Mouse (Mus musculus) neural tube, embryonic 11.5 days (tissue): ENCODE measurements around the gene Mri1. TPM values are rescaled to one million over a fixed set of nuclear protein-coding genes. Genes with fewer than 3 reads are reported as not detected.

Experiments used
- ATAC-seq: fragments of 200-750 bp; cut with Nextera tagmentation; 2 replicates; pipeline ENCODE4 v1.8.0; 2017; ENCODE audit warnings: moderate number of reproducible peaks, mild to moderate bottlenecking, moderate TSS enrichment, moderate library complexity; ENCODE audit not compliant: insufficient read depth, low FRiP score, low TSS enrichment
- DNase-seq: peaks from one replicate; pipeline ENCODE4 v3.0.0-alpha.2; 2015; ENCODE audit warnings: low spot score
- H3K27ac ChIP-seq: fragments of 300-500 bp; sonication (generic); 2 replicates; pipeline ENCODE4 v1.5.1; 2014; ENCODE audit warnings: low read depth, mild to moderate bottlenecking, low read length
- H3K27me3 ChIP-seq: fragments of 300-500 bp; sonication (generic); 2 replicates; pipeline ENCODE4 v1.6.1; 2014; ENCODE audit warnings: mild to moderate bottlenecking, low read length, mixed read lengths; ENCODE audit not compliant: control insufficient read depth, insufficient read depth
- H3K36me3 ChIP-seq: fragments of 300-500 bp; sonication (generic); 2 replicates; pipeline ENCODE4 v1.6.1; 2014; ENCODE audit warnings: mild to moderate bottlenecking, low read length, moderate library complexity, mixed read lengths; ENCODE audit not compliant: control insufficient read depth, insufficient read depth
- H3K4me1 ChIP-seq: fragments of 300-500 bp; sonication (generic); 2 replicates; pipeline ENCODE4 v1.6.1; 2014; ENCODE audit warnings: low read length, mixed read lengths; ENCODE audit not compliant: control insufficient read depth, insufficient read depth
- H3K4me2 ChIP-seq: fragments of 300-500 bp; sonication (generic); 2 replicates; pipeline ENCODE4 v1.6.1; 2014; ENCODE audit warnings: low read depth, mild to moderate bottlenecking, moderate library complexity
- H3K4me3 ChIP-seq: fragments of 300-500 bp; sonication (generic); 2 replicates; pipeline ENCODE4 v1.5.1; 2014; ENCODE audit warnings: low read depth, low read length
- H3K9ac ChIP-seq: fragments of 300-500 bp; sonication (generic); 2 replicates; pipeline ENCODE4 v1.6.1; 2014; ENCODE audit warnings: mild to moderate bottlenecking, low read length
- H3K9me3 ChIP-seq: fragments of 300-500 bp; sonication (generic); 2 replicates; pipeline ENCODE4 v1.6.1; 2016; ENCODE audit warnings: low read length; ENCODE audit not compliant: control insufficient read depth
- WGBS: fragments of 180-500 bp; shearing (Covaris S2); extraction: QIAGEN DNeasy Blood & Tissue Kit; methylation state at CpG from one replicate; pipeline ENCODE4 v1.1.7; 2014; 5-methylcytosine and 5-hydroxymethylcytosine counted together
- polyA plus RNA-seq: library from polyadenylated mRNA; unstranded; fragments of >200 nt; fragmentation: Nextera tagmentation; extraction: Ambion mirVana; gene quantifications from 2 replicates; pipeline ENCODE4 v1.2.1, GENCODE M21; 2014

Mri1 gene
- polyA plus RNA-seq, 1 experiment from 2014 or later, result 50.7 TPM

DNA sequence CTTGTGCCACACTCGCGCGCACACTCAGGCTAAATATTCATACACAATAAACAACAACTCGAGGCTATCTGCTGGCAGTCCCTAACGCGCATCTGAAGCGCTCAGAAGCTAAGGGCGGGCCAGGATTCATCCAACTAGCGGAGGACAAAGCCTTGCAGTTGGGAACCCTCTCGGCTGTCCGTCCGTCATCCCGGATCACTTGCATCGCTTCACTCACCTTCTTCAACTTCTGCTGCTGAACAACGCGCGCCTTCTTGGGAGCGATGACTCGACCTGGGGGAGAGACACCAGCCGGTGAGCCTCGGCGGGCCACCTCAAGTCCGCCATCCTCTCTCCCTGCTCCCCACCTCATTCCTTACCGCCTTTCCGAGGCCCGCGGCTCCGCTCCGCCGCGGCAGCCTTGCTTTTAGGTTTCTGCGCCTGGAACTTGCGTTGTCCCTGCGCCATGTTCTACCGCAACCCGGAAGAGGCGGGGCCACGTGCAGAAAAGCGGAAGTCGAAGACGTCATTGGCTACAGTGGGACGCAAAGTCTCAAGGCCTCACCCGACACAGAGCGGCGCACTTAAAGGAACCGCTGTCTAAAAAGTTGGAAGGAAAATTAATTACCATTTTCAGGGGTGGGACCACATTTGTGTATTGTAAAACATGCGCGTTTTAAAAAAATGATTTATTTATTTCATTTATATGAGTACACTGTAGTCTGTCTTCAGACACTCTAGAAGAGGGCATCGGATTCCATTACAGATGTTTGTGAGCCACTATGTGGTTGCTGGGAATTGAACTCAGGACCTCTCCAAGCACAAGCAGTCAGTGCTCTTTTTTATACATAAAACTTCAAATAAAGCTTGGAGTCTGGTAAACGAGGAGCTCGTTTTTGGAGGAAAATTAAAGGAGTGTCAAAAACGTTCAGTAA is 7.6 kb downstream of the Mri1 start, which contains the start of gene D8Ertd738e:
TSS of gene D8Ertd738e (minus strand) at position 463 of the 914 bp plus-strand sequence.
- DNase-seq (peak; percentile 91), ATAC-seq (peak; percentile 92)
- H3K27me3 ChIP-seq, result no peaks in the 10 kb centered on the region
- peak within 1 kb of the TSS; percentile 78 for H3K9ac ChIP-seq
- H3K9me3 ChIP-seq, result no peaks in the 10 kb centered on the region
- peaks cover 22% of the 10 kb centered on the region for H3K36me3 ChIP-seq
- H3K4me2 ChIP-seq, result peak within 1 kb of the TSS; percentile 69
- WGBS, result 4% methylated on average over 52 of the region's 52 CpGs
- H3K4me3 ChIP-seq, result peak within 1 kb of the TSS; percentile 83
- H3K4me1 ChIP-seq, result no peaks in the 10 kb centered on the region
- no peak within 1 kb of the TSS for H3K27ac ChIP-seq

- Histone ChIP-seq H3K27me3 (no peaks in the 10 kb centered on the region), H3K9me3 (no peaks in the 10 kb centered on the region), H3K9ac (no peak overlapping the region), H3K4me2 (no peak overlapping the region), H3K4me3 (no peak overlapping the region), H3K4me1 (no peaks in the 10 kb centered on the region), H3K36me3 (peaks cover 10% of the 10 kb centered on the region), H3K27ac (no peak overlapping the region)
- DNase-seq, result no peak
- WGBS, result 79% methylated on average over 2 of the region's 2 CpGs
- ATAC-seq, result no peak
Measured at GRCm38 (mm10) chr8:84241821-84242220, 15.3 kb downstream of the Mri1 start.

GRCm38 (mm10) chr8:84241167-84241566 is 16.0 kb downstream of the Mri1 start:
- DNase-seq, result no peak
- H3K27me3 ChIP-seq, result no peaks in the 10 kb centered on the region
- no peak overlapping the region for H3K27ac ChIP-seq
- WGBS, result 64% methylated on average over 6 of the region's 6 CpGs
- H3K9me3 ChIP-seq, result no peaks in the 10 kb centered on the region
- no peak overlapping the region for H3K4me3 ChIP-seq
- peaks cover 8% of the 10 kb centered on the region for H3K36me3 ChIP-seq
- no peak for ATAC-seq
- no peak overlapping the region for H3K9ac ChIP-seq
- H3K4me1 ChIP-seq, result no peaks in the 10 kb centered on the region
- H3K4me2 ChIP-seq, result no peak overlapping the region

DNA sequence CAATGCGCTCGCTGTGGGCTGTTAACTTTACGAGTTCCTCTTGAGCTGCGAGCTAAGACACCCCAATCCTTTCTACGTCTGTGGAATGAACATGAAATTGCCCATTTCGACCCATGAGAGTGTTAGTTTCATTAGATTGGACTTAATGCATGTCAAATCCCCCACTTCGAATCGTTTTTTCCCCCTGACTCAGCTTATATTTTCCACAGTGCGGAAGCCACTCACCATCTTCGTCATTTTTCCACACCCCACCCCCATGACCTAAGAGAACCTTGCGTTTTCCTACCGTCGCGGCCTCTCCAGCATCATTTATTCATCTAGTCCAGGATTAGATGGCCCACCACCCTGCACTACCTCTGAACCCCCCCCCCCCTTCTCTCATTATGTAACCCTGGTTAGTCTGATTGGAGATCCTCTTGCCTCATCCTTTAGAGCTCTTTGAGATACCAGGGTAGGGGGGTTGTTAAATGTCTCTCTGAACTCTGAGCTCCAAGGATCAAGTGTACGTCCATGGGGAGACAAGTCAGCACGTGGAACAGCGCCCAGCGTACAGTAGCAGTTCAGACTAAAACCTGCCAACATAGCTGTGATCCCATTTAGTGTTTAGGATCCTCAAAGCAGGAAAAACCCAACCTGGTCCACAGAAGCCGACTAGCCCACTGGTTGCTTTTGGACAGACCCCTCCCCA is 19.4 kb downstream of the Mri1 start:
- DNase-seq (no peak), ATAC-seq (0 out of 2 replicates have a peak, but pooled peaks have one; percentile 5)
- peaks cover 5% of the 10 kb centered on the region for H3K4me1 ChIP-seq
- H3K36me3 ChIP-seq, result peaks cover 6% of the 10 kb centered on the region
- peak overlapping the region; percentile 14; the same call in 1 of the 2 replicates for H3K27ac ChIP-seq
- H3K4me3 ChIP-seq, result peak overlapping the region; percentile 40
- peak overlapping the region; percentile 60 for H3K9ac ChIP-seq
- WGBS, result 25% methylated on average over 19 of the region's 19 CpGs
- no peaks in the 10 kb centered on the region for H3K27me3 ChIP-seq
- H3K4me2 ChIP-seq, result peak overlapping the region; percentile 66
- no peaks in the 10 kb centered on the region for H3K9me3 ChIP-seq

- ATAC-seq, result peak; percentile 98
- Histone ChIP-seq H3K36me3 (peaks cover 8% of the 10 kb centered on the region), H3K4me2 (peak within 1 kb of the TSS; percentile 89), H3K9ac (peak within 1 kb of the TSS; percentile 94), H3K9me3 (no peaks in the 10 kb centered on the region), H3K4me1 (peaks cover 5% of the 10 kb centered on the region), H3K27me3 (no peaks in the 10 kb centered on the region), H3K4me3 (peak within 1 kb of the TSS; percentile 95), H3K27ac (peak within 1 kb of the TSS; percentile 63)
- WGBS, result under 1% methylated on average over 35 of the region's 35 CpGs
- DNase-seq, result peak; percentile 98
Measured at GRCm38 (mm10) chr8:84236998-84237473, 20.1 kb downstream of the Mri1 start, which contains the start of gene Zswim4. TSS of gene Zswim4 (minus strand) at chr8:84237055.

- H3K4me1 ChIP-seq, result peaks cover 5% of the 10 kb centered on the region
- peak; percentile 36 for ATAC-seq
- H3K9ac ChIP-seq, result peak overlapping the region; percentile 94
- H3K4me3 ChIP-seq, result peak overlapping the region; percentile 95
- peak; percentile 16 for DNase-seq
- peak overlapping the region; percentile 89 for H3K4me2 ChIP-seq
- WGBS, result under 1% methylated on average over 17 of the region's 30 CpGs
- no peaks in the 10 kb centered on the region for H3K27me3 ChIP-seq
- H3K36me3 ChIP-seq, result peaks cover 8% of the 10 kb centered on the region
- H3K9me3 ChIP-seq, result no peaks in the 10 kb centered on the region
- peak overlapping the region; percentile 63; the same call in 1 of the 2 replicates for H3K27ac ChIP-seq
Measured at GRCm38 (mm10) chr8:84236410-84236997, 20.6 kb downstream of the Mri1 start.

DNA sequence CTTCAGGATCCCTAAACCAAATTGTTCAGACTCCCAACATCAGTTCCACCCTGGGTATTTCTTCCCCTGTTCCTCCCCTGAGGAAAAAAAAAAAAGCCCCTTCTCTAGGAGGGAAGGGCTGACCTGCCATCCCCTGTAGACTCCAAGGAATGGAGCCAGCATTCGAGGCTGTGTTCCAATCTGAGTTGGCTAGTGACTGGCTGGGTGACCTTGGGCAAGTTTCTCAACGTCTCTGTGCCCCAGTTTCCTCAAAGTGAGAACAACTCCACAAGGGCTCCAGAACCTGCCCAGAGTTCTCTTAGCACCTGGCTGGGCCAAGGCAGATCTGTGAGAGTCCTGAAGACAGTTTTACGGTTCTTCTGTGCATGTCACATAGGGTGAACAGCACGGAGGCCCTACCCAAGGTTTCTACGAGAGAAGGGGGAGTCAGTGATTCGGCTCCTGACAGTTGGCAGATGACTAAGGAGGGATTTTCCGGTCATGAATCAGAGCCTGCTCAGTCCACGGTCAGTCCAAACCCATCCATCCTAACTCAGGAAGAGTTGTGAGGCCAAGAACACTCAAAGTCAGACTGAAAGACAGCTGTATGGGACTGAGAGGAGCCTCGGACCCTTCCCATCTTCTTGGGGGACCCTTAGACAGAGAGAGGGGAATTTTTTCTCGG is 21.2 kb downstream of the Mri1 start:
- H3K27ac ChIP-seq, result no peak overlapping the region
- no peak for ATAC-seq
- H3K4me1 ChIP-seq, result peaks cover 5% of the 10 kb centered on the region
- 30% methylated on average over 10 of the region's 10 CpGs for WGBS
- no peak for DNase-seq
- H3K9ac ChIP-seq, result peak overlapping the region; percentile 94
- H3K4me3 ChIP-seq, result peak overlapping the region; percentile 95
- no peaks in the 10 kb centered on the region for H3K27me3 ChIP-seq
- peaks cover 8% of the 10 kb centered on the region for H3K36me3 ChIP-seq
- peak overlapping the region; percentile 89 for H3K4me2 ChIP-seq
- no peaks in the 10 kb centered on the region for H3K9me3 ChIP-seq

GRCm38 (mm10) chr8:84233055-84233454 is 24.1 kb downstream of the Mri1 start:
- no peak overlapping the region for H3K4me2 ChIP-seq
- H3K36me3 ChIP-seq, result peaks cover 24% of the 10 kb centered on the region
- H3K4me1 ChIP-seq, result peaks cover 5% of the 10 kb centered on the region
- DNase-seq (no peak), ATAC-seq (no peak)
- H3K9ac ChIP-seq, result no peak overlapping the region
- WGBS, result 91% methylated on average over 2 of the region's 2 CpGs
- no peak overlapping the region for H3K27ac ChIP-seq
- H3K27me3 ChIP-seq, result no peaks in the 10 kb centered on the region
- no peaks in the 10 kb centered on the region for H3K9me3 ChIP-seq
- H3K4me3 ChIP-seq, result no peak overlapping the region
